Mouse (Mus musculus) gastrocnemius, postnatal 25 days (tissue): ENCODE measurements around the gene Ankrd13a. TPM values are rescaled to one million over a fixed set of nuclear protein-coding genes. Genes with fewer than 3 reads are reported as not detected.

Source experiments
- DNase-seq: peaks from one replicate; pipeline ENCODE4 v3.0.0; 2022
- total RNA-seq, 2 experiments: library from RNA; stranded (reverse); gene quantifications; 1 replicate in 1 of 2; 2 replicates in 1 of 2; pipeline ENCODE4 v1.2.3; 2021

The Ankrd13a gene
- total RNA-seq, 2 experiments from 2014 or later = 21.7 to 22.1 TPM

- no peak for DNase-seq
Measured at GRCm38 (mm10) chr5:114766686-114767085, 7.8 kb upstream of the Ankrd13a start.

DNA sequence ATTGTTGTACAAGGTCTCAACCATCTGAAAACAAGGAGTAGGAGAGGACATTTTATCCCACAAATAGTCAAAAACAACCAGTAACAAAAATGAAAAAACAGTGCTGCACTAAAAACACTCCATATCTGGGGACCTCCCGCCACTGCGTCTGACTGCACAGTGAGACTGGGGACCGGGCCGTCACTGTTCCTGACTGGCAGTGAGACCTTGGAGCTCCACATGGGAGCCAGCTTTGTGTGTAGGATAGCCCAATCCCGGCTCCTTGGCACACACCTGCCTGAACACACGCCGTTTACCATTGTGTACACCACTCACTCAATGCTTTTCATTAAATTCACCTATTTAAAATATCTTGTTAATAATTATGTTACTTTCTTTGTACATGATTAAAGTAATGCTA, 7.3 kb upstream of the Ankrd13a start:
- no peak for DNase-seq

GRCm38 (mm10) chr5:114769786-114770185, 4.7 kb upstream of the Ankrd13a start:
- no peak for DNase-seq

GRCm38 (mm10) chr5:114771796-114772195, 2.7 kb upstream of the Ankrd13a start:
- no peak for DNase-seq

DNA sequence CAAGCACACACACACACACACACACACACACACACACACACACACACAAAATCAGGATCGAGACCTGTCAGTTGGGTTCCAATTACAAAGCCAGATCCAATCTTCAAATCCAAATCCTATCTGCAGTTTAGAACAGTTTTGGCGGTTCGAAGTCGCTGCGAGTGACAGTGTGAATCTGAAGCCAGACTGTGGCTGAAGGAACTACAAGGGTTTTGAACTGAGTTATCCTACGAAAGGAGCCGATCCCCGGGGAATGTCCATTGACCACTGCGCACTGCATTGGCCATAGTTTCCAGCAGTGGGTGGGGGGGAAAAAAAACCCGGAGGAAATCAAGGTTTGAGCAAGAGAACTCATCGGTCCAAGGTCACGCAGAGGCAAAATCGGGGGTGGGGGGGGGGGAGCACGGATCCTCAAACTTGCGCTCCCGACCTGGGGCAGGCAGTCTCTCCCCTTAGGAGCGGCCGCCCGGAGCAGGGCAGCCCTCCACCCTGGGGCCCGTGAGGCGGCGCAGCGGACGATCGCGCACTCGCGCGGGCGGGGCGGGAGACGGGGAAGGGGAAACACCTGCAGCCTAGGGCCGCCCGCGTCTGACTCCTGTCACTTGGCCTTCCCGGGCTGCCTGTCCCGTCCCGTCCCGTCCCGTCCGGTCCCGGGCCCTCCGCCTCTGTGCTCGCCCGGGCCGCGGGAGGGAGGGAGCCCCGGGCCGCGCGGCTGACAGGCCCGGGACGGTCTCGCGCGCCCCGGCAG, 1.8 kb upstream of the Ankrd13a start:
- peak; percentile 67 for DNase-seq

DNA sequence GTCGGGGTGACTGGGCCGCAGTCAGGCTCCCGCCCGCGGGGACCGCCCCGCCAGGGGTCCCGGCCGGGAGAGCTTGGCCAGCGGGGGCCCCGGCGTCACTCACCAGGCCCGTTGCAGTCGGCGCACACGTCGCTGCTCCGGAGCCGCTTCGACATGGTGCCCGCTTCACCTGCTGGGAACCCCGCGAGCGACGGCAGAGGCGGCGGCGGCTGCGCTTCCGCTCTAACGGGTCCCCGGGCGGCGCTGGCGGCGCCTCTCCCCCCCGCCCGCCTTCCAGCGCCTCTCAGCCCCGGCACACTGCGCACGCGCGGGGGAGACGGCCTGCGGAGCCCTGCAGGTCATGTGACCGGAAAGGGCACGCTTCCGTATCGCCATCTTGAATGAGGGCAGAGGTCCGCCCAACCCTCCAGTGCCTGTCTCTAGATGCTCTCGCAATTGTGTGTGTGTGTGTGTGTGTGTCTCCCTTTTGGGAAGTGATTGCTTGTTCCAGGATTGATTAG, 1.2 kb upstream of the Ankrd13a start:
- peak; percentile 97 for DNase-seq

GRCm38 (mm10) chr5:114773780-114774179, 697 bp upstream of the Ankrd13a start:
- no peak for DNase-seq

DNA sequence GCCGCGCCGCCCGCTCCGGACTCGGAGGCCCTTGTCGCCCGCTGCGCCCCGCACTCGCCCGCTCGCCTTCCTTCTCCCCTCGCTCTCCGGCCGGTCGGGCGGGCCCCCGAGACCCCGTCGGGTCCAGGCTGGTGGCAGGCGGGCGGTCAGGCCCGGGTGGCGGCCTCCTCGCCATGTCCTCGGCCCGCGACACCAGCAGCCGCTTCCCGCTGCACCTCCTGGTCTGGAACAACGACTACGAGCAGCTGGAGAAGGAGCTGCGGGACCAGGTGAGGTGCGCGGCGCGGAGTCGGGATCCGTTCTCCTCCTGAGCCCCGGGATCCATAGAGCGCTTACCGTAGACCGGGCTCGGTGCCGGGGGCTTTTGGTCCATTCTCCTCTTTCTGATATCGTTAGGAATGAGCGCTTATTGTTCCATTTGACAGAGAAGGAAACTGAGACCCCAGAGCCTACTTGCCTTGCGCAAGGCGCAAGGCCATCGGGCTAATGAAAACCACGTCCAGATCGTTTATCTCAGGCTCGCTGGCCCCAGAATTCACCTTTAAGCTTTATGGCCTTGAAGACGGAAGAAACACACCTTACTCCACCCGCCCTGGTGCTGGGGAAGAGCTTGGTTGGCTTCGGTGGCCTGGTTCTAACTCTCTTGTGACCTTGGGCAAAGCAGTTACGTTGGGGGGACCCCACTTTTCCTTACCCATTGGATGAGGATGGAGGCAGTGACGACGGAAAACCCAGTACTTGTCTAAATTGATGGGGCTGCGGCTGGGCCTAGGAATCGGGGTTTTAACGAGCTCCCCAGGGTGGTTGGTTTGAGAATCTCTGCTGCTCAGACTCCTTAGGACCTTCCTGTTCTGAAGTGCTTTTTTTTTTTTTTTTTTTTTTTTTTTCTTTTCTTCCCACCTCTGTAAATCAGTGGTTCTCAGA, 841 bp downstream of the Ankrd13a start, which contains the start of gene Git2:
TSS of gene Git2 (minus strand) at position 462 of the 924 bp plus-strand sequence.
- no peak for DNase-seq

DNA sequence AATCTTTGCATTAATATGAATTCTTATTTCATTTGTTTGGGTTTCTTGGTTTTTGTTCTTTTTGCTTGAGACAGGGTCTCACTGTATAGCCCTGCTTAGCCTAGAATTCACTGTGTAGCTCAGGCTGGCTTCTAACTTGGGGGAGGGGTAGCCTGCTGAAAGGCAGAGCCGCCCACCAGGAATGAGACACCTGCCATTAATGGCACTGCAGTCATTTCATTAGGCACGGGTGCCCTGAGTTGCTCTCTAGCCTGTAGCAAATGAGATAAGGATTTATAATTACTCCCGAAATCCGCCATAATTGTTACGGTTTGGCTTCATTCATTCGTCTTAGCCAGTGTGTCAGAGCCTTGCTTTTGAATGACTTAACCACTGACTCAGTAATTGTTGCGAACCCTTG, 1.7 kb downstream of the Ankrd13a start:
- DNase-seq = no peak

GRCm38 (mm10) chr5:114779956-114780489, 5.5 kb downstream of the Ankrd13a start:
- DNase-seq = no peak

DNA sequence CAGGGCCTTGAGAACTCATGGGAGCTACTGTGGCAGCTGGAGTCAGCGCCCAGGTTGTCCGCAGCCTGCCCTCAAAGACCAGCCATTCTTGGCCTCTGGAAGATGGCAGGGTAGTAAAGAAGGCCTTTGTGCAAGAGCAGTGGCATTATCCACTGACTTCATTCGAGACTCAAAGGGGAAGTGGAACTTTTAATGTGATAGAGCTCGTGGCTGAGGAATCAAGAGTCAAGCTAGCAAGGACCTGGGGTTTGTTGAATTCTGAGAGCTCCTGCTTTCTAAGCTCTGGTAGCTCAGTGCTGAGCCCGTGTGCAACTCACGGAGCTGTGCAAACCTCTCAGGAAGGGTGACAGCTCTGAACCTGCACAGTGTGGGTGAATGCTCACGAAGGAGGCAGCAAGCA, 6.4 kb downstream of the Ankrd13a start:
- no peak for DNase-seq

- DNase-seq = no peak
Measured at GRCm38 (mm10) chr5:114782991-114783390, 8.5 kb downstream of the Ankrd13a start.

- DNase-seq = no peak
Measured at GRCm38 (mm10) chr5:114783405-114784163, 9.1 kb downstream of the Ankrd13a start.

DNA sequence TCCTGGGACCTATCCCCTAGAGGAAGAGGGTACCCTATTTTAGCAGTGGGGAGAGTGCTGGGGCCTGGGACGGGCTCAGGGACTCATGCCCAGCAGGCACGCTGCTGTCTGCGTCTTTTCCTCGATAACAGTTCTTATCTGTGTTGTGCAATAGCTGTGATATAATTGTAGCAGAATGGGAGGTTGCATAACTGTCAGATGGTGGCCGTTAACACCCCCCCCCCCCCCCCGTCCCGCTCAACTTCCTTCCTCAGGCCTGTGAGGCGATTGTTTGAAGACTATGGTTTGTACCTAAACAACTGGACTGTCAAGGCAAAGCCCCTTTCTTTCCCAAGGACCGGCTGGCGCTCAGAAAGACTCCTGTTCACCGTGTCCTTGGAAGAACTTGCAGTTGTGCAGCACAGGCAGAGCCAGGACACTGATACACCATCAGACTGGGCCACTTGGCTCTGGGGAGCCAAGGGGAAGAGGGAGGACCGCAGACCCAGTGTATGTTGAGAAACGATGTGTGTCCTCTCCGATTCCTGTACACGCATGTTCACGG, 10.2 kb downstream of the Ankrd13a start:
- DNase-seq = no peak

- no peak for DNase-seq
Measured at GRCm38 (mm10) chr5:114785196-114785595, 10.7 kb downstream of the Ankrd13a start.

DNA sequence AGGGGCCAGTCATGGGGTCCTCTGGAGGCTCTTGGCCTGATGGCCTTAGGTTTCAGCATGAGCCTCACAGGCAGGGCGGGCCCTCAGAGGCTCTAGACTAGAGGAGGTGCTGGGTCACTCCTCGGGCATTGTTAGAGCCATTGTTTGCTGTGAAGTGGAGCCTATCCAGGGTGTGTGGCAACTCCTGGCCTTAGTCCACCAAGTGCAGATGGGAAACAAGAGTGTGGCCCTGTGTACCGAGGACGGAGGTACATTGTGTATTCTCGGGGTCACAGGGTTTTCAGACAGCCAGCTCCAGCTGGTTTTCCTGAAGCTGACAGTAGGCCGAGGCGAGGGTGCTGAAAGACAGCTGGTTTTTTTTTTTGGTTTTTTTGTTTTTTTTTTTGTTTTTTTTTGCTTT, 18.8 kb downstream of the Ankrd13a start:
- DNase-seq = no peak

DNA sequence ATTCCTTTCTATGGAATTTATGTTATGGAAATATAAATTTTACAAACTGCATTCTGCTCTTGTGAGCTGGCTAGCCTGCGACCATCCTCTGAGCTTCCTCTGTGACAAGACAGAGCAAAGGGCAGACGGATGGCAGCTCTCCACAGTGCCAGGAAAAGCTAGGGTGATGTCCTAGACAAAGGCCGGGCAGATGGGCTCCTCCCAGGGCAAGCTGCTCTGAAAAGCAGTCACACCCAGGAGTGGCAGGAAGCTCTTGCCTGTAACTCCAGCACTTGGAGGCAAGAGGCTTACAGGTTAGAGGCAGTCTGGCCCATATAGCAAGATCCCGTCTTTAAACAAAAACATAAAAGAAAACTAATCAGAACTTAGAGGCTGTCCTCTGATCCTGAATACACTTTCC, 20.1 kb downstream of the Ankrd13a start:
- DNase-seq = no peak

- no peak for DNase-seq
Measured at GRCm38 (mm10) chr5:114795231-114795630, 20.8 kb downstream of the Ankrd13a start.

DNA sequence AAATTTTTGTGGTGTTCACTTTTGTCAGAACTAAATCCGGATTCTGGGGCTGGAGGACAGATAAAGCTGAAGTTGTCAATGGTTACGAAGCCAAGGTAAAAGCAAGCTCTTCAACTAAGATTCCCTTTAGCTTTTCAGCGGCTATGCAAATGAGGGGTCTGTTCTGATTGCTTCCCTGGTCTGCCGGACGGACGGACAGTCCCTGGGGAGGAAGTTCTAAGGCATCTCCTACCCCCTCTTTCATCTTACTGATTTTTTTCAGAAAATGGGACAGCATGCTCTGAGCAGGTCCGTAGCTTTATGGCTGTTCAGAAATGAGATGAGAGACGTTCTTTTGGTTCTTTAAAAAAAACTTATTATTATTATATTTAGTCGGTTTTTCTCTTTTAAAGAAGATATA, 21.2 kb downstream of the Ankrd13a start:
- DNase-seq = no peak

GRCm38 (mm10) chr5:114796299-114797012, 22.0 kb downstream of the Ankrd13a start:
- no peak for DNase-seq

DNA sequence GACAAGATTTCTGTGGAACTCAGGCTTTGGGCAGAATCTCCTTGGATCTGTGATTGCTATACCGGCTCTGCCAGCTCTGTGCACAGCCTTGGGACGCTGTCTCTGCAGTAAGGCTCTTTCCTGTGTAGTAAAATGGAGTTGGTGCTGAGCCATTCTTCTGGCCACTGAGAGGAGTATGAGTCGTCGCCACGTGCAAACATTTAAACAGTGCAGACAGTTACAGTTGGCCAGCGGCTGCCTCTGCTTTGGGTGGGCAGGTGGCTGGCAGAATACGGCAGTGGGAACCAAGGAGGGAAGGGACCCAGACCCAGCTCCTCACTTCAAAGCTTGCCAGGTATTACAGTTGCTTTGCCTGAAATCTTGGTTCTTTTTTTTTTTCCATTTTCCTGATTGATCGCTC, 22.8 kb downstream of the Ankrd13a start:
- no peak for DNase-seq
